Comparison of ENCODE assay signal across 24 mouse cellular contexts in genomic region chr2:70094446-70094845, GRCm38 (mm10). TPM values are rescaled to one million over a fixed set of nuclear protein-coding genes. Genes with fewer than 3 reads are reported as not detected.
DNase-seq lines count a peak whose midpoint lies in the region; ATAC-seq and TF ChIP-seq lines count a peak whose summit lies in the region.
"Had no signal": no experiment of that assay in that cellular context is flagged by ENCODE, and none has a peak within 500 bp of the region (broad histone marks: within the 10 kb centered on the region; RNA-seq: fewer than 3 reads in every experiment).

No protein-coding gene starts in this region.

- no peaks in the 10 kb centered on the region for H3K9me3 ChIP-seq in liver, postnatal 0 days (ENCODE audit: low read length)
- H3K9me3 ChIP-seq in liver, embryonic 12.5 days (replicated peaks): no peaks in the 10 kb centered on the region
- H3K9me3 ChIP-seq: forebrain, embryonic 15.5 days; G1E; heart, embryonic 12.5 days; hindbrain, embryonic 10.5 days had no signal

- no peak overlapping the region for H3K4me2 ChIP-seq in liver, postnatal 0 days (ENCODE audit: low read depth, low read length)
- H3K4me2 ChIP-seq in liver, embryonic 12.5 days: no peak overlapping the region
- H3K4me2 ChIP-seq: forebrain, embryonic 15.5 days; heart, embryonic 12.5 days; hindbrain, embryonic 14.5 days had no signal

- H3K36me3 ChIP-seq in liver, postnatal 0 days (replicated peaks; ENCODE audit: insufficient read depth, low read length): no peaks in the 10 kb centered on the region
- H3K36me3 ChIP-seq in liver, embryonic 12.5 days: no peaks in the 10 kb centered on the region
- H3K36me3 ChIP-seq: forebrain, embryonic 15.5 days; G1E; heart, embryonic 12.5 days; hindbrain, embryonic 10.5 days had no signal

- DNase-seq in CD4-positive, CD25-positive, alpha-beta regulatory T cell, adult 2 months (ENCODE audit: low read depth, low spot score): peak; percentile 12
- peak; percentile 12 for DNase-seq in liver, postnatal 0 days
- DNase-seq in induced T-regulatory cell, adult 2 months (ENCODE audit: low read depth): peak; percentile 40
- DNase-seq in layer of hippocampus, adult 2 months (ENCODE audit: low spot score in 2 of 2): no peak
- no peak for DNase-seq in right cerebral cortex, postnatal 4 days
- DNase-seq: adrenal gland, postnatal 25 days; B cell, adult 2 months; cerebellum, adult 18-20 months; cerebellum, postnatal 10 days; gastrocnemius, postnatal 10 days; heart, adult 2 months had no signal

- H3K27me3 ChIP-seq in liver, postnatal 0 days (ENCODE audit: insufficient read depth, low read length): no peaks in the 10 kb centered on the region
- H3K27me3 ChIP-seq in liver, embryonic 12.5 days (replicated peaks): no peaks in the 10 kb centered on the region; the same call in 1 of the 2 replicates
- H3K27me3 ChIP-seq: CH12.LX; forebrain, embryonic 15.5 days had no signal

- no peak for ATAC-seq in CD4-positive, CD25-positive, alpha-beta regulatory T cell, adult 4 months
- ATAC-seq in liver, postnatal 0 days: no peak
- ATAC-seq in liver, embryonic 12.5 days: no peak
- ATAC-seq: activated CD4-positive, CD25-positive, alpha-beta regulatory T cell, adult 4 months; forebrain, embryonic 15.5 days; intestine, embryonic 16.5 days had no signal

- WGBS in liver, postnatal 0 days (ENCODE audit: insufficient replicate concordance): 57% methylated on average over 5 of the region's 5 CpGs
- WGBS in liver, embryonic 12.5 days (ENCODE audit: insufficient replicate concordance): 56% methylated on average over 5 of the region's 5 CpGs

- TF ChIP-seq EP300 in liver, postnatal 0 days (IDR thresholded peaks at IDR 0.05; ENCODE audit: low read depth): no peak

- no peak overlapping the region for H3K27ac ChIP-seq in liver, postnatal 0 days (ENCODE audit: low read depth)
- no peak overlapping the region for H3K27ac ChIP-seq in liver, embryonic 12.5 days
- H3K27ac ChIP-seq in layer of hippocampus, adult 2 months: no peak overlapping the region
- H3K27ac ChIP-seq: forebrain, embryonic 15.5 days; heart, adult 2 months; hindbrain, embryonic 10.5 days; hindbrain, embryonic 14.5 days had no signal

- no peak for TF ChIP-seq CTCF in liver, postnatal 0 days (IDR thresholded peaks at IDR 0.05; ENCODE audit: low read depth)
- TF ChIP-seq CTCF in layer of hippocampus, adult 2 months (conservative IDR thresholded peaks at IDR 0.05): no peak

- no peak overlapping the region for H3K4me3 ChIP-seq in liver, postnatal 0 days (ENCODE audit: low read depth, low read length)
- no peak overlapping the region for H3K4me3 ChIP-seq in liver, embryonic 12.5 days
- H3K4me3 ChIP-seq in layer of hippocampus, adult 2 months: no peak overlapping the region
- H3K4me3 ChIP-seq: forebrain, embryonic 15.5 days; heart, adult 2 months; heart, embryonic 12.5 days; hindbrain, embryonic 10.5 days had no signal

- H3K4me1 ChIP-seq in liver, postnatal 0 days (ENCODE audit: insufficient read depth): no peaks in the 10 kb centered on the region
- H3K4me1 ChIP-seq in liver, embryonic 12.5 days: no peaks in the 10 kb centered on the region
- H3K4me1 ChIP-seq: forebrain, embryonic 15.5 days; heart, embryonic 12.5 days had no signal

- H3K9ac ChIP-seq in liver, postnatal 0 days (replicated peaks): no peak overlapping the region
- H3K9ac ChIP-seq in liver, embryonic 12.5 days: no peak overlapping the region
- H3K9ac ChIP-seq: forebrain, embryonic 15.5 days; heart, embryonic 12.5 days; hindbrain, embryonic 14.5 days had no signal

RNA-seq across cellular contexts. Expression of gene Myo3b, which starts 55.5 kb away (rescaled TPM):
- polyA plus RNA-seq in CD4-positive, CD25-positive, alpha-beta regulatory T cell, adult 4 months (2017; shearing (Covaris generic)): 10 to 100 TPM; 13.7 to 14.7 TPM
- polyA plus RNA-seq in liver, postnatal 0 days (2015; fragmentation: Nextera tagmentation; extraction: Ambion mirVana): not detected in 2 replicates
- not detected in 2 replicates for polyA plus RNA-seq in liver, embryonic 12.5 days (2016; fragmentation: Nextera tagmentation; extraction: Ambion mirVana)
- total RNA-seq in layer of hippocampus, adult 2 months (2021): under 1 TPM; 0.93 to 1.00 TPM
- total RNA-seq: adrenal gland, adult 18-20 months; adrenal gland, postnatal 25 days; heart, postnatal 25 days had no signal
- polyA plus RNA-seq: forebrain, embryonic 11.5 days; G1E; heart, adult 2 months; hindbrain, embryonic 10.5 days had no signal

Comparison
In these comparisons a context has a peak if more than half of its experiments do, and no peak if none do; other contexts are left out.
1. DNase-seq: peak in CD4-positive, CD25-positive, alpha-beta regulatory T cell, adult 2 months (single experiment), liver, postnatal 0 days (single experiment) and induced T-regulatory cell, adult 2 months (single experiment); none in layer of hippocampus, adult 2 months (0 of 2) and right cerebral cortex, postnatal 4 days (single experiment).
2. RNA of gene Myo3b, which starts 55.5 kb away (polyA plus RNA-seq): 13.7 to 14.7 TPM in CD4-positive, CD25-positive, alpha-beta regulatory T cell, adult 4 months; not detected in liver, embryonic 12.5 days and not detected in liver, postnatal 0 days; every median in the first group is over 10 times any median in the second.